Mouse (Mus musculus) midbrain, embryonic 11.5 days (tissue): ENCODE data around the gene Olfr524. TPM values are rescaled to one million over a fixed set of nuclear protein-coding genes. Genes with fewer than 3 reads are reported as not detected.
A peak's percentile ranks its signal among the peaks of the same experiment; 100 is the strongest.

Experiments
- ATAC-seq: fragments of 200-750 bp; cut with Nextera tagmentation; 2 replicates; pipeline ENCODE4 v1.8.0; 2017; ENCODE audit warnings: moderate TSS enrichment, moderate library complexity; ENCODE audit not compliant: low FRiP score
- DNase-seq: peaks from one replicate; pipeline ENCODE4 v3.0.0; 2015; ENCODE audit warnings: low spot score; ENCODE audit errors: missing footprints
- H3K27ac ChIP-seq: fragments of 300-500 bp; sonication (generic); 2 replicates; pipeline ENCODE4 v1.5.1; 2014; ENCODE audit warnings: low read depth, low read length
- H3K27me3 ChIP-seq: fragments of 300-500 bp; sonication (generic); 2 replicates; pipeline ENCODE4 v1.6.1; 2014; ENCODE audit warnings: mild to moderate bottlenecking, low read length, moderate library complexity, mixed read lengths; ENCODE audit not compliant: control insufficient read depth, insufficient read depth
- H3K36me3 ChIP-seq: fragments of 300-500 bp; sonication (generic); 2 replicates; pipeline ENCODE4 v1.6.1; 2014; ENCODE audit warnings: mild to moderate bottlenecking, low read length, moderate library complexity, mixed read lengths; ENCODE audit not compliant: control insufficient read depth, insufficient read depth
- H3K4me1 ChIP-seq: fragments of 300-500 bp; sonication (generic); 2 replicates; pipeline ENCODE4 v1.6.1; 2014; ENCODE audit warnings: low read length; ENCODE audit not compliant: control insufficient read depth, insufficient read depth
- H3K4me2 ChIP-seq: fragments of 300-500 bp; sonication (generic); 2 replicates; pipeline ENCODE4 v1.6.1; 2014; ENCODE audit warnings: mild to moderate bottlenecking, moderate library complexity
- H3K4me3 ChIP-seq: fragments of 300-500 bp; sonication (generic); 2 replicates; pipeline ENCODE4 v1.5.1; 2014; ENCODE audit warnings: low read depth, low read length
- H3K9ac ChIP-seq: fragments of 300-500 bp; sonication (generic); 2 replicates; pipeline ENCODE4 v1.6.1; 2014; ENCODE audit warnings: low read length
- H3K9me3 ChIP-seq: fragments of 300-500 bp; sonication (generic); 2 replicates; pipeline ENCODE4 v1.6.1; 2016; ENCODE audit warnings: low read length; ENCODE audit not compliant: control insufficient read depth
- WGBS: fragments of 180-500 bp; shearing (Covaris S2); extraction: QIAGEN DNeasy Blood & Tissue Kit; methylation state at CpG from one replicate; pipeline ENCODE4 v1.1.7; 2014; 5-methylcytosine and 5-hydroxymethylcytosine counted together
- polyA plus RNA-seq: library from polyadenylated mRNA; unstranded; fragments of >200 nt; fragmentation: Nextera tagmentation; extraction: Ambion mirVana; gene quantifications from 2 replicates; pipeline ENCODE4 v1.2.1, GENCODE M21; 2014

The Olfr524 gene
- polyA plus RNA-seq, 1 experiment from 2014 or later: not detected

DNA sequence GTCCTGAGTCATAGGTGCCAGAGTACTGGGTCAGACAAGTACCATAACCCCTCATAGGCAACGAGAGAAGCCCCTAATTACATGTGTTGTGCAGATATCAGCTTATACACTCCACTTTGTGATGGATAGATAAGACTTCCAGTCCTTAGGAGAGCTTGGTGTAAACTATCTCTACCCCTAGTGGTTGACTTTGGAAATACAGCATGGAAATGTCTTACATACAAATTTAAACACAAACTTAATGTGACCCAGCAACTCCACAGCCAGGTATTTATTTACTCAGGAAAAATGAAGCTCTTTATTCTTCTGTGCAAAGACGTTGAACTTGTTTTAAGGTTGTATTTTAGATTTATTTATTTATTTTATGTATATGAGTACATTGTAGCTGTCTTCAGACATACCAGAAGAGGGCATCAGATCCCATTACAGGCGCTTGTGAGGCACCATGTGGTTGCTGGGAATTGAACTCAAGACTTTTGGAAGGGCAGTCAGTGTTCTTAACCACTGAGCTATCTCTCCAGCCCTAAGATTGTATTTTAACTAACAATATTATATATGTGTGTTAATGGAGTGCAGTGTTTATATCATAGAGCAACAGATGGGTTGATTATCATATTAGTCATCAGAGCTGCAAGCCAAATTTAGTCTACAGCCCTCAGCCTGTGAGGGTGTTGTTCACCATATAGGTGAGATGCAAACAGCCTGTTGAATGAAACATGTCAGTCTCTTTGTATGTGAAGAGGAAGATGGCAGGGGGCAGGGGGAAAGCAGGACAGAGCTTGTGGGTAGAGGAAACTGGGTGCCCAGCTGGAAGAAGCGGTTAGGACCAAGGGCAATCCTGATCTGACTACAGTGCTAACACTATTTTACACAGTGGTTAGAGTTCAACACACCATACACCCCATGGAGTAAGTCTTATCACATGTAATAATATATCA, 17.1 kb downstream of the Olfr524 start:
- no peak overlapping the region for H3K4me2 ChIP-seq
- no peaks in the 10 kb centered on the region for H3K36me3 ChIP-seq
- H3K4me1 ChIP-seq: no peaks in the 10 kb centered on the region
- DNase-seq: peak; percentile 89
- H3K4me3 ChIP-seq: no peak overlapping the region
- H3K27ac ChIP-seq: no peak overlapping the region
- 67% methylated on average over 4 of the region's 4 CpGs for WGBS
- no peaks in the 10 kb centered on the region for H3K9me3 ChIP-seq
- H3K9ac ChIP-seq: no peak overlapping the region
- no peak for ATAC-seq
- H3K27me3 ChIP-seq: no peaks in the 10 kb centered on the region

DNA sequence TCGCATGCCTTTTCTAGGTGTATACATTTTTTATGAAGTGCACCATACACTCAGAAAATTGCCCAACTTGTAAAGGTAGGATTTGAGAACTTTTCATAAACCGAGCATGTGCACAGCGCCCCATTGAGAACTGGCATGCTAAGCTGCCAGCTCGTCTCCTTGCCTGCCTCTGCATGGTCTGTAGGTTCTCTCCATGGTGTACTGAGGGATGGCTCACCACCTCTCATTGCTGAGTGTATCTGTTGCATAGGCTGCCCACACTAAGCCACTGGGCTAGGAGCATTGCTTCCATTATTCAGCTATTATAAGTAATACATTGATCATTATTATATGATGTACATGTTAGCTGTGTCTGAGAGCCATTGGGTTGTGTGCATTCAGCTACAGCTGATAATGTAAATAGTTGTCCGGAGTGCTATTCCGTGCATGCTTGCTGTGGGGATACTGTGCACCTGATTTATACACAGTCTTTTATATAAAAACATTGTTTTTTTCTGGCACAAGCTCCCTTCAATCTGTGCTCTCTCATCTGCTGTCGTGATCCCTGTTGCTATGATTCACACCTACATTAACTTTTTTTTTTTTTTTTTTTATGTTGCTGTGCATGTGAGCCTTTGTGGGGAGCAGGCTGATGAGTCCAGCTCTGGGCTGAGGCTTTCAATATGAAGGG, 17.9 kb downstream of the Olfr524 start:
- no peak overlapping the region for H3K27ac ChIP-seq
- no peak overlapping the region for H3K4me2 ChIP-seq
- H3K36me3 ChIP-seq: no peaks in the 10 kb centered on the region
- peak; percentile 66 for DNase-seq
- H3K27me3 ChIP-seq: no peaks in the 10 kb centered on the region
- WGBS: 82% methylated on average over 7 of the region's 7 CpGs
- no peaks in the 10 kb centered on the region for H3K9me3 ChIP-seq
- H3K4me3 ChIP-seq: no peak overlapping the region
- ATAC-seq: no peak
- no peak overlapping the region for H3K9ac ChIP-seq
- no peaks in the 10 kb centered on the region for H3K4me1 ChIP-seq

DNA sequence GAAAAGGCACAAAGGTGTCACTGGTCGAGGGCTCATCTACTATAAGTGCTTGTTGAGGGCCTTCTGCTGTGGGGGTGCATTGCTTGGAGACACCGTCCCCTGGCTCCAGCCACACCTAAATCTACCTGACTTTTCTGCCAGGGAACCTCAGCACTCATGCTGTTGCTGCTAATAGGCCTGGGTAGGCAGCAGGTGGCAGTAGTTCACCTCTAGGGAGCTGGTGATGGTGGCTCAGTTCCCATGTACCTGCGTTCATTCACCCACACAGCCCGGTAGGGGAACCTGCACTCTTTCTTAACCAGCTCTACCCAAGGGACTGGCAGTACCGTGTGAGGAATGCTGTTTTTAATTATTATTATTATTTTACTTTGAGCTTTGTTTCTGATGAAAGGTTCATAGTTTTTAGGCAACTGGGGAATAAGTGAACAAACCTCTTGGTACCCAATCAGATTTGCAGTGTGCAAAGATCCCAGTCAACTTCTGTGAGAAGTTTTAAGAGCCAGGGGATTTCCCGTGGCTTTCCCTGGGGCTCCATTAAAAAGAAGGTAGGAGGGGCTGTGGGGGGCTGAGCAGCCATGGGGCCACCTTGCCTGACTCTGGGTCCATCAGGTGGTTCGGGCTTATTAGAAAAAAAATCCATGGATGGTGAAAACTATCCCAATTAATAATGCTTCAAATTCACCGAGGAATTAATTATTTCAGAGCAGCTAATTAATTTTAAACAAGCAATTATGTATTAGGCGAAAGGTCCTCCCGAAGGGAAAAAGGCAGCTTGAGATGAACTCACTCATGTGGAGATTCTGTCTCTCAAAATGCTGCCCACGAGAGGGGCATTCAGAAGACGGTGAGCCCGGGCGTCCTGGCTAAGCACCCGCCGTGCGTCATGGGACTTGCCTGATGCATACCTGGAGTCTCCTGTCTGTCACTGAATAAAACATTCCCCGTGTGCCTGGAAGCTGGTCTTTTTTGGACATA, 18.8 kb downstream of the Olfr524 start:
- Histone ChIP-seq H3K4me2 (no peak overlapping the region), H3K36me3 (no peaks in the 10 kb centered on the region), H3K4me3 (no peak overlapping the region), H3K4me1 (no peaks in the 10 kb centered on the region), H3K9ac (no peak overlapping the region), H3K27ac (no peak overlapping the region), H3K27me3 (no peaks in the 10 kb centered on the region), H3K9me3 (no peaks in the 10 kb centered on the region)
- 67% methylated on average over 18 of the region's 18 CpGs for WGBS
- DNase-seq (peak; percentile 56), ATAC-seq (no peak)

DNA sequence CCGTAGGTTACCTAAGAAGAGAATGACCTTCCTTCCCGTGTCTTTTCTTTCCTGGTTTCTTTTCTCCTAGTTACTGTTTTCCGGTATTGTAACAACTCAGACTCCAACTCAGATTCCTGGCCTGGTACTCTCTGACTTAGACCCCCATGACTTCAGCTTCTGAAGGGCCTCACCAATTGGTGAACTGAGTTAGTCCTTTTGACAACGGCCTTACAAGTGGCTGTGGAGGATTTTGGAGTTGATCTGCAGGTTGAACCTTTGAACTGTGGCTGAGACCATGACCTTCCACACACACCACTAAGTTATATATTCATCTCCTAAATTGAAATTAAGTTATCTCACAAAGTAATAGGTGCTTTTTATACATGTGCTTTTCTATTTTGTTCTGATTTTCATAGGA, 21.6 kb downstream of the Olfr524 start:
- H3K9me3 ChIP-seq: no peaks in the 10 kb centered on the region
- no peak overlapping the region for H3K4me3 ChIP-seq
- H3K27me3 ChIP-seq: no peaks in the 10 kb centered on the region
- H3K27ac ChIP-seq: no peak overlapping the region
- no peak for ATAC-seq
- no peak overlapping the region for H3K4me2 ChIP-seq
- H3K36me3 ChIP-seq: no peaks in the 10 kb centered on the region
- DNase-seq: no peak
- WGBS: 86% methylated on average over 4 of the region's 4 CpGs
- no peak overlapping the region for H3K9ac ChIP-seq
- no peaks in the 10 kb centered on the region for H3K4me1 ChIP-seq

DNA sequence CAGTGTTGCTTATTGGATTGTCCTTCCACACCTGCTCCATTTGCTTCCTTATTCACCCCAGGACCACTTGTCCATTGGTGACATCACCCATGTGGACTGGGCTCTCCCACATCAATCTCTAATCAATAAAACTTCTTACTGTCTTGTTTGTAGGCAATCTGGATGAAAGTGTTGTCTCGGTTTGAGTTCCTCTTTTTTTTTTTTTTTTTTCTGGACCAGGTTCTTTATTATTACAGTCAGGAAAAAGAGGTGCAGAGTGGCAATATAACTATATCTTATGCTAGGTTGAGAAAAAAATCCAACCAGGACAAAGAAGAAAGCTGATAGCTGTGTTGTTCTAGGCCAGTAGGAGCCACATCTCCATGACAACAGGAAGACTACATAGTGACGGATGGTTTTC, 25.1 kb downstream of the Olfr524 start:
- DNase-seq (no peak), ATAC-seq (no peak)
- WGBS: 86% methylated on average over 2 of the region's 2 CpGs

DNA sequence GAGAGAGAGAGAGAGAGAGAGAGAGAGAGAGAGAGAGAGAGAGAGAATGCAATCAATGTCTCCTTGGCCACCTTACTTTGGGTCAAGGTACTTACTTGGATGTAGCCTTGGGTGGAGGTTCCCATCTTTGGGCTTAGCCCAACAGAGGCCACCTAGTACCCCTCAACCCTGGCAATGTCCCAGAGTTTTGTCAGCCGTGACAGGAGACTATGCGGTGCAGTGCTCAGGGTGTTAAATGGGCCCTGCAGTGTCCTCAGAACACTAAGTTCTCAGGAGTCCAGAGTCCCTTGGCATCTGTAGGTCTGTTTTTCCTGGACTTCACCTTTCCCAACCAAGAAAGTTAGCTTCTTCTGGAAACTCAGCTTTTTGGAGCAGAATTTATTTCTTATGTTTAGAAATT, 26.6 kb downstream of the Olfr524 start:
- no peak for ATAC-seq
- Histone ChIP-seq H3K9ac (no peak overlapping the region), H3K4me1 (no peaks in the 10 kb centered on the region), H3K27me3 (no peaks in the 10 kb centered on the region), H3K4me3 (no peak overlapping the region), H3K4me2 (no peak overlapping the region), H3K36me3 (no peaks in the 10 kb centered on the region), H3K9me3 (no peaks in the 10 kb centered on the region), H3K27ac (no peak overlapping the region)
- WGBS: 89% methylated on average over 2 of the region's 2 CpGs
- DNase-seq: no peak

More for the DNA sequence above, 25.1 kb downstream of the Olfr524 start:
- Histone ChIP-seq H3K27me3 (no peaks in the 10 kb centered on the region), H3K4me2 (no peak overlapping the region), H3K9ac (no peak overlapping the region), H3K9me3 (no peaks in the 10 kb centered on the region), H3K36me3 (no peaks in the 10 kb centered on the region), H3K4me3 (no peak overlapping the region), H3K27ac (no peak overlapping the region), H3K4me1 (no peaks in the 10 kb centered on the region)

DNA sequence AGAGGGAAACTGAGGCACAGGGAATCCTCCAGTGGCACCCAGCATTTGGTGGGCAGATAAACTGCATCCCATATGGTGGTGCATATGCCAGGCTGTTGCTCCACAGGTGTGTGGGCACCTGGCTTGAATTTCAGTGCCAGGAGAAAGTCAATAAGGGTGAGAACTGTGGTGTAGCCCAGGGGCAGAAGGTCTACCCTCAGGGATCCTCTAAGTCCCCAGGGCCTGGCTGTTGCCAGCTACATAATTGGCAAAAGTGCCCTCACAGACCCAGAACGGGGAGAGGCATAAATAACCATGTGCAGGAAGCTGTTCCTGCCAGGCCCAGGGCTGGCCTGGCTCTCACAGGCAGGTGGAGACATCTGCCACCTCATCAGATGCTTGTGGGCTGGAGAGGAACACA, 32.8 kb downstream of the Olfr524 start, which contains the start of gene Olfr523:
Gene Olfr523, plus strand, starts transcription at position 282 of the 400 bp plus-strand sequence.
- 88% methylated on average over 1 of the region's 1 CpGs for WGBS
- no peak within 1 kb of the TSS for H3K4me2 ChIP-seq

DNA sequence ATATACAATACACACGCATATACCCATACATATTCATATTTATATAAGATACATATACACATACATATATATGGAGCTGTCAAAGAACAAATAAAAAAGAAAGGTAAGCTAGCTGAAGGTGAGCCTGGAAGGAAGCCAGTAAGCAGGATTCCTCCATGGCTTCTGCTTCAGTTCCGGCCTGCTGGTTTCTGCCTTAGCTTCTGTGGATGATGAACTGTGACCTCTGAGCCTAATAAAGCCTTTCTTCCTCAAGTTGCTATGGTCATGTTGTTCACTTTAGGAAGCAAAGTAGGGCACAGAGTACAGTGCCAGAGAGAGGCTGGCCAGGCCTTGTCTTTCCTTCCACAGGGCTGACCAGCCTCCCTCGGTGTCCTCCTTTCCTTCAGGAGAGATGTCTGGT, 34.9 kb downstream of the Olfr524 start:
- no peaks in the 10 kb centered on the region for H3K9me3 ChIP-seq
- no peak overlapping the region for H3K9ac ChIP-seq
- H3K4me3 ChIP-seq: no peak overlapping the region
- H3K27ac ChIP-seq: no peak overlapping the region
- no peaks in the 10 kb centered on the region for H3K36me3 ChIP-seq
- no peaks in the 10 kb centered on the region for H3K27me3 ChIP-seq
- DNase-seq: no peak
- 97% methylated on average over 3 of the region's 3 CpGs for WGBS
- no peak overlapping the region for H3K4me2 ChIP-seq
- H3K4me1 ChIP-seq: no peaks in the 10 kb centered on the region
- no peak for ATAC-seq

More for the DNA sequence above, 32.8 kb downstream of the Olfr524 start, which contains the start of gene Olfr523:
- Histone ChIP-seq H3K9ac (no peak within 1 kb of the TSS), H3K27me3 (no peaks in the 10 kb centered on the region), H3K9me3 (no peaks in the 10 kb centered on the region), H3K4me3 (no peak within 1 kb of the TSS), H3K36me3 (no peaks in the 10 kb centered on the region), H3K4me1 (no peaks in the 10 kb centered on the region), H3K27ac (no peak within 1 kb of the TSS)
- no peak for DNase-seq
- no peak for ATAC-seq
